Mouse (Mus musculus): ENCODE measurements around the gene Fam32a. TPM values are rescaled to one million over a fixed set of nuclear protein-coding genes. Genes with fewer than 3 reads are reported as not detected.

Gene Fam32a
- 34.8 and 47.9 TPM in 2 replicates for polyA plus RNA-seq (2011; ENCODE audit: insufficient read depth, insufficient read length, low replicate concordance, missing spikeins)

GRCm38 (mm10) chr8:72219541-72220363 lies at the start of gene Fam32a:
Gene Fam32a (plus strand): TSS chr8:72219730.
- 8% methylated on average over 39 of the region's 39 CpGs for WGBS
- Histone ChIP-seq H3K27ac (ENCODE audit: control insufficient read depth, insufficient read depth, low read depth, low read length, poor library complexity) (peak within 1 kb of the TSS; percentile 91), H3K4me3 (replicated peaks; ENCODE audit: control insufficient read depth, low read depth, low read length) (peak within 1 kb of the TSS; percentile 83), H3K4me1 (ENCODE audit: control insufficient read depth, insufficient read depth, low read length) (peaks cover 4% of the 10 kb centered on the region)
- TF ChIP-seq POLR2A (IDR thresholded peaks at IDR 0.05; ENCODE audit: borderline replicate concordance, control insufficient read depth, low read depth, low read length): peak; percentile 73; the same call in 1 of the 2 replicates
- TF ChIP-seq CTCF (IDR thresholded peaks at IDR 0.05; ENCODE audit: control insufficient read depth, insufficient read depth, low read length): no peak

GRCm38 (mm10) chr8:72177346-72177925 lies 42.1 kb upstream of the Fam32a start:
- H3K4me3 ChIP-seq (replicated peaks; ENCODE audit: control insufficient read depth, low read depth, low read length): no peak overlapping the region
- WGBS: 64% methylated on average over 5 of the region's 5 CpGs
- peaks cover 1% of the 10 kb centered on the region; the same call in 1 of the 2 replicates for H3K4me1 ChIP-seq (ENCODE audit: control insufficient read depth, insufficient read depth, low read length)
- peak; percentile 79 for TF ChIP-seq CTCF (IDR thresholded peaks at IDR 0.05; ENCODE audit: control insufficient read depth, insufficient read depth, low read length)
- TF ChIP-seq POLR2A (IDR thresholded peaks at IDR 0.05; ENCODE audit: borderline replicate concordance, control insufficient read depth, low read depth, low read length): no peak
- no peak overlapping the region for H3K27ac ChIP-seq (ENCODE audit: control insufficient read depth, insufficient read depth, low read depth, low read length, poor library complexity)

- WGBS: 10% methylated on average over 2 of the region's 2 CpGs
- Histone ChIP-seq H3K4me3 (replicated peaks; ENCODE audit: control insufficient read depth, low read depth, low read length) (no peak overlapping the region), H3K4me1 (ENCODE audit: control insufficient read depth, insufficient read depth, low read length) (peaks cover 10% of the 10 kb centered on the region), H3K27ac (ENCODE audit: control insufficient read depth, insufficient read depth, low read depth, low read length, poor library complexity) (peak overlapping the region; percentile 91)
- TF ChIP-seq POLR2A (IDR thresholded peaks at IDR 0.05; ENCODE audit: borderline replicate concordance, control insufficient read depth, low read depth, low read length) (no peak), CTCF (IDR thresholded peaks at IDR 0.05; ENCODE audit: control insufficient read depth, insufficient read depth, low read length) (no peak)
Observed at GRCm38 (mm10) chr8:72183554-72184202, 35.9 kb upstream of the Fam32a start.

- no peak overlapping the region for H3K27ac ChIP-seq (ENCODE audit: control insufficient read depth, insufficient read depth, low read depth, low read length, poor library complexity)
- no peak overlapping the region for H3K4me3 ChIP-seq (replicated peaks; ENCODE audit: control insufficient read depth, low read depth, low read length)
- WGBS: 85% methylated on average over 2 of the region's 2 CpGs
- peaks cover 12% of the 10 kb centered on the region for H3K4me1 ChIP-seq (ENCODE audit: control insufficient read depth, insufficient read depth, low read length)
- no peak for TF ChIP-seq POLR2A (IDR thresholded peaks at IDR 0.05; ENCODE audit: borderline replicate concordance, control insufficient read depth, low read depth, low read length)
- TF ChIP-seq CTCF (IDR thresholded peaks at IDR 0.05; ENCODE audit: control insufficient read depth, insufficient read depth, low read length): no peak
Observed at GRCm38 (mm10) chr8:72187793-72188331, 31.7 kb upstream of the Fam32a start.

- peaks cover 5% of the 10 kb centered on the region for H3K4me1 ChIP-seq (ENCODE audit: control insufficient read depth, insufficient read depth, low read length)
- 15% methylated on average over 12 of the region's 12 CpGs for WGBS
- H3K27ac ChIP-seq (ENCODE audit: control insufficient read depth, insufficient read depth, low read depth, low read length, poor library complexity): peak within 1 kb of the TSS; percentile 92
- peak within 1 kb of the TSS; percentile 90 for H3K4me3 ChIP-seq (replicated peaks; ENCODE audit: control insufficient read depth, low read depth, low read length)
- TF ChIP-seq CTCF (IDR thresholded peaks at IDR 0.05; ENCODE audit: control insufficient read depth, insufficient read depth, low read length) (peak; percentile 59), POLR2A (IDR thresholded peaks at IDR 0.05; ENCODE audit: borderline replicate concordance, control insufficient read depth, low read depth, low read length) (no peak)
Observed at GRCm38 (mm10) chr8:72189417-72190214, 29.9 kb upstream of the Fam32a start, which contains the start of gene Hsh2d. Gene Hsh2d (plus strand): TSS chr8:72189638.

DNA sequence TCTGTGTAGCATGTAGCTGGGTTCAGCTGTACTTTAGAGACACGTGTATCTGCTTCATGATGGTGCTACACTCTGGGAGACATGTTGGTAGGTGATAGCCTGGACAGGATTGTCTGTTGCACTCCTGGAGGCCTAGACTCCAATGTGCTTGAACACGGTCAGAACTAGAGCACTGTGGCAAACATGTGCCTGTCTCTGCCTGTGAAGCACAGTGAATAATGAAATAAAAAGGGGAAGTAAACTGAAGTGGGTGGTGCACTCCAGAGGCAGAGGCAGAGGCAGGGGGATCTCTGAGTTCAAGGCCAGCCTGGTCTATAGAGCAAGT lies 29.4 kb upstream of the Fam32a start:
- H3K27ac ChIP-seq (ENCODE audit: control insufficient read depth, insufficient read depth, low read depth, low read length, poor library complexity): peak overlapping the region; percentile 92
- 8% methylated on average over 2 of the region's 2 CpGs for WGBS
- TF ChIP-seq CTCF (IDR thresholded peaks at IDR 0.05; ENCODE audit: control insufficient read depth, insufficient read depth, low read length) (no peak; the same call in 1 of the 2 replicates), POLR2A (IDR thresholded peaks at IDR 0.05; ENCODE audit: borderline replicate concordance, control insufficient read depth, low read depth, low read length) (peak; percentile 25; the same call in 1 of the 2 replicates)
- H3K4me3 ChIP-seq (replicated peaks; ENCODE audit: control insufficient read depth, low read depth, low read length): peak overlapping the region; percentile 90
- peaks cover 5% of the 10 kb centered on the region for H3K4me1 ChIP-seq (ENCODE audit: control insufficient read depth, insufficient read depth, low read length)

DNA sequence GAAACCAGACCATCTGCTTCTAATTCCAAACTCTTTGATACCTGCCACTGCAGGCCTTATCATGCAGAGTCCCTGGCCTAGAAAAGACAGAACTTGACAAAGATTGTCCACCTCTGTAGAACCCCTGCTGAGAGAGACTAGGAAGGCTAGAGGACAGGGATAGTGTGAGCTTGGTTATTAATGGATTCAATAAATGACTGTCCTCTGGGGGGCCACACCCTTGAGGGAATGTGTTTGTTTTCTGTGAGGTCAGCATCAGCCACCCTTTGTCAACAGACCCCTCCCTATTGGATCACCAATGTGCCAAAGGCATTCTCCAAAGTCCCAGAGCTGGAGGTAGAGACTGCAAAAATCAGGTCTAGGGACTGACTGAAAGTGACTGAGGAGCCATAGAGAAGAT lies 27.5 kb upstream of the Fam32a start:
- H3K4me3 ChIP-seq (replicated peaks; ENCODE audit: control insufficient read depth, low read depth, low read length): no peak overlapping the region
- H3K4me1 ChIP-seq (ENCODE audit: control insufficient read depth, insufficient read depth, low read length): peaks cover 5% of the 10 kb centered on the region
- H3K27ac ChIP-seq (ENCODE audit: control insufficient read depth, insufficient read depth, low read depth, low read length, poor library complexity): no peak overlapping the region
- TF ChIP-seq CTCF (IDR thresholded peaks at IDR 0.05; ENCODE audit: control insufficient read depth, insufficient read depth, low read length): no peak

Data from bone marrow, adult 2 months (tissue).